Mouse (Mus musculus): ENCODE results near the gene Crkl.

Gene Crkl

DNA sequence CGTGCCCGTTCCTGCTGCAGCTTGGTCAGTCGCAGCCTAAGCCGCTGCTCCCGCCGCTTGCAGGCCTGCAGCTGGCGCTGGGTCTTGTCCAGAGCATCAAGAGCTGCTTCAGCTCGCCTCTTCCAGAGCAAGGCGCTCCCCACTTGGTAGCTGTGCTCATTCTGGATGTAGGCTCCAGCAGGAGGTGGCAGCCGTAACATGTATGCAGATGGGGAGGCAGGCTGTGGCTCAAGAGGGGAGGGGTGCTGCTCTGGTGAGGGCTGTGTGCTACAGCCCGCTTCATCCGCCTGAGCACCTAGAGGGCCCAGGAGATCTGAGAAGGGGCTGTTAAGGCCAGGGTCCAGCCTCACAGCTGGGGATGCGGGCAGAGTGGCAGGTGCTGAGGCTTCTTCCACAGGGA lies 76.5 kb downstream of the Crkl start:
- DNase-seq (ENCODE audit: low spot score) = no peak

- DNase-seq (ENCODE audit: low spot score) = no peak
Measured at GRCm38 (mm10) chr16:17529981-17530586, 78.3 kb downstream of the Crkl start.

- peak; percentile 96 for DNase-seq (ENCODE audit: low spot score)
Measured at GRCm38 (mm10) chr16:17530640-17531288, 79.0 kb downstream of the Crkl start, which contains the start of gene Thap7. Gene Thap7 (minus strand): TSS chr16:17531136.

GRCm38 (mm10) chr16:17532271-17532670 lies 80.5 kb downstream of the Crkl start:
- peak; percentile 45 for DNase-seq (ENCODE audit: low spot score)

- DNase-seq (ENCODE audit: low spot score) = no peak
Measured at GRCm38 (mm10) chr16:17532676-17533329, 81.0 kb downstream of the Crkl start.

DNA sequence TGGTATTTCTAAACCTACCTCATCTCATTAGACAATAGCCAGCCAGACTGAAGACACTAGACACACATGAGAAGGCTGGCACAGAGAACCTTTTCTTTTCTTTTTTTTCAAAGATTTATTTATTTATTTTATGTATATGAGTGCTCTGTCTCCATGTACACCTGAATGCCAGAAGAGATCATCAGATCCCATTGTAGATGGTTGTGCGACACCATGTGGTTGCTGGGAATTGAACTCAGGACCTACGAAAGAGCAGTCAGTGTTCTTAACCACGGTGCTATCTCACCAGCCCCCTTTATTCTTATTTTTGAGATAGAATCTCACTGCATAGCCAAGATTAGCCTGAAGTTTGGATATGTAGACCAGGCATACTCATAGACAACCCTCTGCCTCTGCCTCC lies 84.8 kb downstream of the Crkl start:
- no peak for DNase-seq (ENCODE audit: low spot score)

Data from retina, embryonic 14.5 days (tissue).